Mouse (Mus musculus): ENCODE measurements around the gene Ppp2r5c. TPM values are rescaled to one million over a fixed set of nuclear protein-coding genes. Genes with fewer than 3 reads are reported as not detected.

The Ppp2r5c gene
- polyA plus RNA-seq, 1 experiment: 65.3 TPM

DNA sequence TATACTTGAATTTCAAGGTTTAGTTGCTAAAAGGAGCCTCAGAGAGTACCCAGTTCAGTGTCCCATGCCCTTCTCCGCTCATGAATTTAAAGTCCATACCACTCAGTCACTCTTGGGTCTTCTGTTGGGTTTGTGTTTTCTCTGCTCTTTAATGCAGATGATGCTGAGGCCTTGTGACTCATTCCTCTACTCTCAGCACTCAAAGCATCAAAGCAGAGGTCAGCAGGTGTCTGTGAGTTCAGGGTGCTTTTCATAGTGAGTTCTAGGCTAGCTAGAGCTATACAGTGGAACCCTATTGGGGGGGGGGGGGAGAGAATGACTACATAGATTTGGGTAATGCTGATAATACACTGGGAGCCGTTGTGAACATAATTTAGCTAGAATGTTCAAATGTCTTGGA lies 163.8 kb downstream of the Ppp2r5c start:
- DNase-seq (ENCODE audit: low spot score): no peak

DNA sequence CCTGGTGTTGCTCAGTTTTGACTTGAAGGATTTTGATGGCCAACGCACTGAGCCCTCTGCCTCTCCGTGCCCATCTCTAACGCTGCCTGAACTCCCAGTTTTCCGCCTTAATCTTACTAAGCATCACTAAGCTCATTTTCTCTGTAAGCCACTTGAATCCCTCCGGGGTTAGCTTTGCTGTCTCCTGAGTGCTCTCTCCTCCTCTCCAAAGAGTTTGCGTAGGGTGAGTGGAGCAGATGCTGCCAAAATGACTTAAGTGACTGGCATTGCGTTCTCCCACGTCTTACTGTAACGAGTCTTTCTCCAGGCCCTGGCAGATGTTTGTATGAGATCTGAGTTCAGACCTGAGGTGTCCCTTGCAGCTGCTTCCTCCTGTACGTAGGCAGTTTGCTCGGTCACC lies 183.1 kb downstream of the Ppp2r5c start:
- DNase-seq (ENCODE audit: low spot score): no peak

Other genes with a start within 250 kb of the Ppp2r5c start
- 0.57 and 0.85 TPM in 2 replicates for gene Dio3, start 168.1 kb upstream of the Ppp2r5c start, polyA plus RNA-seq (2012; rRNA removed)
- 114 and 172 TPM in 2 replicates for gene Dync1h1, start 154.3 kb downstream of the Ppp2r5c start, polyA plus RNA-seq (2012; rRNA removed)
- not detected in 2 replicates for gene 1700001K19Rik, start 235.5 kb downstream of the Ppp2r5c start, polyA plus RNA-seq (2012; rRNA removed)

Measured in urinary bladder, adult 2 months (tissue).